Mouse (Mus musculus): Measurements from ENCODE around the gene Uckl1.

Gene Uckl1

DNA sequence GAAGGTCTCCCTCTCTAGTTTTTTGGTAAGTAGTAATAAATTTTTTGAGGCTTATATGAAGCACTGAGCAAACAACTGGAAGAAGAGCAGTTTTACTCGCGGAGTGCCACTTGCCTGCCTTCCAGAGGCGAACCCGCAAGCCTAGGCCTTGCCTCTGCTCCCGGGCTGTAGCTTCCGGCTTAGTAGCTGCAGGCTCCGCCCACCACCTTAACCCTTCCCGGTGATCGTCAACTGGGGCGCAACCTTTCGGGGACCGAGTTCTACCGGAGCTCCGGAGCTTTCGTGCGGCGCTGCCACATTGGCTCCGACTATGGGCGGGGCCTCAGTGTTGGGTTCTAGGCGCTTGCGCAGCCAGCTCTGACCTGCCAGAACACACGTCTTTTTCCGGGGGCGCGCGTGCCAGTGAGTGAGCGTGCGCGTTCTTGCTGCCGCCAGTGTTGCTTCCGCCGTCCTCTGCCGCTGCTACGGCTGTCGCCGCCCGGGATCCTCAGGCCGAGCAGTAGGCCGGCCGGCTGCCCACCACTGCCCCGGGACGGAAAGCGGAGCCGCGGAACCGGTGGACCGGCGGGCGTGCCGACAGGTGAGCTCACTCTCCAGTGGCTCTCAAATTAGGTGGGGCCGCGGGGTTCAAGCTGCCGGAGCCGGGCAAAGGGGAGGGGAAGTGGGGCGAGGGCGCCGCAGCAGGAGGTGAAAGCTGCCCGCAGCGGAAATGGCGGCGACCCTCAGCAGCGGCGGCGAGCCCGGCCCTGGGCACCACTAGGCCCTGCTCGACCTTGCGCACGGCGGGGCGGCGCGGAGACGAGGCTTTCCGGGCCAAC is 64.4 kb downstream of the Uckl1 start, which contains the start of gene Dnajc5:
Dnajc5 (plus strand) TSS at position 368 of the 818 bp plus-strand sequence.
- peak; percentile 97 for DNase-seq (ENCODE audit: extremely low spot score)

DNA sequence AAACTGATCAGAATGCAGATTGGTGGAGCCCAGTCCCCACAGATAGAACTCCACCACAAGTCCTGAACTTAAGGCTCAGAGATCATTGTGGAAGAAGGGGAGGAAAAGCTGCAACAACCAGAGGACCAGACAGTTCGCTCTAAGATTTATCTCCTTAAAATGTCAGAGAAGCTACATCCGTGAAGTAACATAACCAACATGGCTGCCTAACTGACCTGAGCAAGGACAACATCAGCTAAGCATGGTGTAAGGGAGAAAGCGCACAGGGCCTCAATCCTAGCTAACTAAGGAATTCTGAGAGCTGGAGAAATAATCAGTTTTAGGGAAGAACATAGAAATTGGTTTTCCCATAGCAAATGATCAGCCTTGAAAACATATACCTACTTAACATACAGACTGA is 65.5 kb downstream of the Uckl1 start:
- DNase-seq (ENCODE audit: extremely low spot score) = no peak

All from embryo, embryonic 9.5 days (tissue).